Mouse (Mus musculus): ENCODE results near the gene Ncaph. TPM values are rescaled to one million over a fixed set of nuclear protein-coding genes. Genes with fewer than 3 reads are reported as not detected.
"Not testable (repeated sequence)": the region's sequence is repeated elsewhere in the genome, so short reads cannot be mapped to it uniquely, and the experiment has no call there.

Gene Ncaph
- total RNA-seq, 2 experiments from 2014 or later: 28.0 to 35.4 TPM

GRCm38 (mm10) chr2:127092000-127092399 lies 41.8 kb downstream of the Ncaph start:
- no peak for DNase-seq (ENCODE audit: low spot score in 2 of 2)

GRCm38 (mm10) chr2:127090151-127090550 lies 43.6 kb downstream of the Ncaph start:
- DNase-seq (ENCODE audit: low spot score in 2 of 2): not testable (repeated sequence)

- no peak for DNase-seq (ENCODE audit: low spot score in 2 of 2)
Observed at GRCm38 (mm10) chr2:127086235-127086634, 47.5 kb downstream of the Ncaph start.

GRCm38 (mm10) chr2:127080591-127081218 lies 53.0 kb downstream of the Ncaph start:
- DNase-seq (ENCODE audit: low spot score in 2 of 2): no peak

- no peak for DNase-seq (ENCODE audit: low spot score in 2 of 2)
Observed at GRCm38 (mm10) chr2:127079881-127080590, 53.7 kb downstream of the Ncaph start.

GRCm38 (mm10) chr2:127079066-127079465 lies 54.7 kb downstream of the Ncaph start:
- DNase-seq (ENCODE audit: low spot score in 2 of 2): not testable (repeated sequence)

- DNase-seq (ENCODE audit: low spot score in 2 of 2): no peak
Observed at GRCm38 (mm10) chr2:127077611-127078010, 56.1 kb downstream of the Ncaph start.

- no peak for DNase-seq (ENCODE audit: low spot score in 2 of 2)
Observed at GRCm38 (mm10) chr2:127074116-127074515, 59.6 kb downstream of the Ncaph start.

GRCm38 (mm10) chr2:127070879-127071278 lies 62.9 kb downstream of the Ncaph start:
- DNase-seq (ENCODE audit: low spot score in 2 of 2): no peak

- DNase-seq (ENCODE audit: low spot score in 2 of 2): peak; percentile 64 to 69
Observed at GRCm38 (mm10) chr2:127070435-127070841, 63.3 kb downstream of the Ncaph start, which contains the start of gene Blvra. TSS of gene Blvra (plus strand) at chr2:127070665.

GRCm38 (mm10) chr2:127069781-127070434 lies 63.8 kb downstream of the Ncaph start:
- DNase-seq (ENCODE audit: low spot score in 2 of 2): no peak

GRCm38 (mm10) chr2:127068806-127069205 lies 64.9 kb downstream of the Ncaph start:
- no peak for DNase-seq (ENCODE audit: low spot score in 2 of 2)

GRCm38 (mm10) chr2:127061471-127061870 lies 72.3 kb downstream of the Ncaph start:
- DNase-seq (ENCODE audit: low spot score in 2 of 2): no peak

Other genes starting within 250 kb of the Ncaph start
- gene Sppl2a, start 200.7 kb downstream of the Ncaph start, total RNA-seq (2021): 10 to 100 TPM; 58.6 to 62.7 TPM
- gene Ap4e1, start 125.2 kb downstream of the Ncaph start, total RNA-seq (2021): 10 to 100 TPM; 15.5 TPM
- gene Blvra, start 63.3 kb downstream of the Ncaph start, total RNA-seq (2021): 10 to 100 TPM; 41.1 to 44.2 TPM
- 10 to 100 TPM; 11.5 to 13.1 TPM for gene Itpripl1, start 9.5 kb upstream of the Ncaph start, total RNA-seq (2021)
- 1 to 10 TPM; 1.9 to 3.2 TPM for gene 1810024B03Rik, start 74.3 kb upstream of the Ncaph start, total RNA-seq (2021)
- gene Snrnp200, start 74.4 kb upstream of the Ncaph start, total RNA-seq (2021): 10 to 100 TPM; 86.1 to 96.0 TPM
- gene Ciao1, start 113.9 kb upstream of the Ncaph start, total RNA-seq (2021): 10 to 100 TPM; 96.7 to 98.6 TPM
- 10 to 100 TPM; 69.4 to 70.0 TPM for gene Tmem127, start 114.0 kb upstream of the Ncaph start, total RNA-seq (2021)
- 100 to 1,000 TPM; 145 to 149 TPM for gene Stard7, start 136.3 kb upstream of the Ncaph start, total RNA-seq (2021)
- gene Dusp2, start 202.2 kb upstream of the Ncaph start, total RNA-seq (2021): 1 to 10 TPM; 2.5 to 2.7 TPM
- gene Astl, start 204.7 kb upstream of the Ncaph start, total RNA-seq (2021): not detected
- gene Adra2b, start 229.3 kb upstream of the Ncaph start, total RNA-seq (2021): 1 to 10 TPM; 2.3 to 5.0 TPM